14 mouse cellular contexts compared by ENCODE assay signal in the genomic region with DNA sequence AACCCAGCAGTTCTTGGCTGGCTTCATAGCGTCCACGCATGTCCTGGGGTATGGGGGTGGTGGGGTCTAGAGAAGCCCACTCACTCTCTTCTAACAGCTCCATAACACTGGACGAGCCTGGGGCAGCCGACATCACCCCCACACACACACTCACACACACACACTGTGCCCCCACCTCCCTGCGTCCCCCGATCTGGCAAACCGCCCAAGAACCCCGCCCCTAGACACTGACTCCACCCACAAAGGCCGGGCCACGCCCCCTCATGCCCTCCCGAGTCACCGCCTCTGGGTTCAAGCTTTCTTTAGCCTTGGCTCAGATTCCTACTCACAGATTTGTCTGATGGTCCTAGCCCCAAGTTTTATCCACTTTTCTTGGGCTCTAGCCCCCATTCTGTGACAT. TPM values are rescaled to one million over a fixed set of nuclear protein-coding genes. Genes with fewer than 3 reads are reported as not detected.
A peak's percentile ranks its signal among the peaks of the same experiment; 100 is the strongest.
DNase-seq lines count a peak whose midpoint lies in the region; ATAC-seq and TF ChIP-seq lines count a peak whose summit lies in the region.
"Had no signal": no experiment of that assay in that cellular context is flagged by ENCODE, and none has a peak within 500 bp of the region (broad histone marks: within the 10 kb centered on the region; RNA-seq: fewer than 3 reads in every experiment).

No protein-coding gene starts in this region.

- TF ChIP-seq CTCF in kidney, adult 2 months (conservative IDR thresholded peaks at IDR 0.05; ENCODE audit: insufficient read depth, insufficient read length, low read depth, low read length): no peak
- no peak for TF ChIP-seq CTCF in E14TG2a.4 (conservative IDR thresholded peaks at IDR 0.05; ENCODE audit: low read length)

- DNase-seq in heart, embryonic 10.5 days (ENCODE audit: low spot score): no peak
- no peak for DNase-seq in heart, adult 8-10 months (ENCODE audit: low spot score)
- peak; percentile 73 to 77 for DNase-seq in kidney, postnatal 4 days
- no peak for DNase-seq in kidney, adult 2 months
- DNase-seq in adrenal gland, postnatal 36 days: peak; percentile 51 to 56
- no peak for DNase-seq in frontal cortex, postnatal 10 days (ENCODE audit: low spot score in 2 of 2)
- DNase-seq: B cell, adult 2 months; forebrain, postnatal 0 days; gastrocnemius, postnatal 36 days; heart, postnatal 10 days; thymus, postnatal 14 days had no signal

- no peak for ATAC-seq in hindbrain, embryonic 13.5 days (ENCODE audit: low FRiP score)
- ATAC-seq: forebrain, postnatal 0 days had no signal

- peak overlapping the region; percentile 13; the same call in 1 of the 2 replicates for H3K4me3 ChIP-seq in heart, embryonic 10.5 days
- no peak overlapping the region for H3K4me3 ChIP-seq in kidney, adult 2 months (ENCODE audit: insufficient read depth, low read depth, low read length)
- H3K4me3 ChIP-seq in E14TG2a.4 (replicated peaks; ENCODE audit: low read length): peak overlapping the region; percentile 66
- no peak overlapping the region for H3K4me3 ChIP-seq in hindbrain, embryonic 13.5 days

- H3K9me3 ChIP-seq in heart, embryonic 10.5 days: no peaks in the 10 kb centered on the region
- H3K9me3 ChIP-seq in E14TG2a.4 (ENCODE audit: low read length): no peaks in the 10 kb centered on the region
- H3K9me3 ChIP-seq in hindbrain, embryonic 13.5 days: no peaks in the 10 kb centered on the region

- peaks cover 63% of the 10 kb centered on the region for H3K36me3 ChIP-seq in heart, embryonic 10.5 days
- peaks cover 2% of the 10 kb centered on the region; the same call in 1 of the 2 replicates for H3K36me3 ChIP-seq in kidney, adult 2 months (ENCODE audit: control insufficient read depth, insufficient read depth, low read length)
- peaks cover 58% of the 10 kb centered on the region for H3K36me3 ChIP-seq in E14TG2a.4 (ENCODE audit: insufficient read depth, low read length)
- peaks cover 64% of the 10 kb centered on the region for H3K36me3 ChIP-seq in hindbrain, embryonic 13.5 days

- TF ChIP-seq POLR2A in kidney, adult 2 months (IDR thresholded peaks at IDR 0.05; ENCODE audit: low read depth, low read length): no peak

- no peaks in the 10 kb centered on the region for H3K27me3 ChIP-seq in heart, embryonic 10.5 days (ENCODE audit: insufficient read depth, poor library complexity, severe bottlenecking)
- H3K27me3 ChIP-seq in kidney, adult 2 months (replicated peaks; ENCODE audit: control insufficient read depth, insufficient read depth, low read length): no peaks in the 10 kb centered on the region
- no peaks in the 10 kb centered on the region for H3K27me3 ChIP-seq in E14TG2a.4 (ENCODE audit: insufficient read depth, low read length)
- no peaks in the 10 kb centered on the region for H3K27me3 ChIP-seq in hindbrain, embryonic 13.5 days

- peaks cover 16% of the 10 kb centered on the region for H3K4me1 ChIP-seq in heart, embryonic 10.5 days
- H3K4me1 ChIP-seq in kidney, adult 2 months (ENCODE audit: control insufficient read depth, insufficient read depth, low read length): no peaks in the 10 kb centered on the region
- peaks cover 24% of the 10 kb centered on the region for H3K4me1 ChIP-seq in E14TG2a.4 (replicated peaks; ENCODE audit: low read depth, low read length)
- peaks cover 5% of the 10 kb centered on the region; the same call in 1 of the 2 replicates for H3K4me1 ChIP-seq in hindbrain, embryonic 13.5 days (replicated peaks)

- 35% methylated on average over 12 of the region's 12 CpGs for WGBS in heart, embryonic 10.5 days
- WGBS in kidney, adult 2 months: 56% methylated on average over 12 of the region's 12 CpGs
- WGBS in hindbrain, embryonic 13.5 days: 44% methylated on average over 12 of the region's 12 CpGs

- H3K27ac ChIP-seq in heart, embryonic 10.5 days: no peak overlapping the region
- H3K27ac ChIP-seq in kidney, adult 2 months (ENCODE audit: insufficient read depth, low read depth, low read length): no peak overlapping the region
- no peak overlapping the region for H3K27ac ChIP-seq in hindbrain, embryonic 13.5 days

- H3K9ac ChIP-seq in hindbrain, embryonic 13.5 days: no peak overlapping the region
- H3K9ac ChIP-seq: forebrain, postnatal 0 days had no signal

- no peak overlapping the region for H3K4me2 ChIP-seq in hindbrain, embryonic 13.5 days

RNA-seq across cellular contexts. Expression of gene Crocc, which starts 19.2 kb away (rescaled TPM):
- 4.7 and 6.4 TPM in 2 replicates for polyA plus RNA-seq in heart, embryonic 10.5 days (2016; fragmentation: Nextera tagmentation; extraction: Ambion mirVana)
- total RNA-seq in heart, adult 8-10 months (2022): 1 to 10 TPM; 3.5 to 6.8 (median 5.3) TPM
- polyA plus RNA-seq in kidney, adult 2 months (2012; rRNA removed): 34.7 and 41.8 TPM in 2 replicates
- 1 to 10 TPM; 5.5 to 5.8 TPM for total RNA-seq in adrenal gland, postnatal 36 days (2021)
- polyA plus RNA-seq in hindbrain, embryonic 13.5 days (2015; fragmentation: Nextera tagmentation; extraction: Ambion mirVana): 6.0 and 6.2 TPM in 2 replicates

RNA-seq across cellular contexts. Expression of gene Mfap2, which starts 30.9 kb away (rescaled TPM):
- 159 and 233 TPM in 2 replicates for polyA plus RNA-seq in heart, embryonic 10.5 days (2016; fragmentation: Nextera tagmentation; extraction: Ambion mirVana)
- 1 to 10 TPM; 1.7 to 2.8 (median 2.2) TPM for total RNA-seq in heart, adult 8-10 months (2022)
- 14.9 and 18.0 TPM in 2 replicates for polyA plus RNA-seq in kidney, adult 2 months (2012; rRNA removed)
- 10 to 100 TPM in 1 of 2 experiments, 1 to 10 TPM in 1; 8.4 to 10.5 TPM for total RNA-seq in adrenal gland, postnatal 36 days (2021)
- 198 and 227 TPM in 2 replicates for polyA plus RNA-seq in hindbrain, embryonic 13.5 days (2015; fragmentation: Nextera tagmentation; extraction: Ambion mirVana)
- total RNA-seq: megakaryocyte, adult 5-6 weeks had no signal

RNA-seq across cellular contexts. Expression of gene Necap2, which starts 37.0 kb away (rescaled TPM):
- polyA plus RNA-seq in heart, embryonic 10.5 days (2016; fragmentation: Nextera tagmentation; extraction: Ambion mirVana): 41.9 and 53.4 TPM in 2 replicates
- 10 to 100 TPM; 14.7 to 18.2 (median 15.9) TPM for total RNA-seq in heart, adult 8-10 months (2022)
- polyA plus RNA-seq in kidney, adult 2 months (2012; rRNA removed): 60.3 and 64.9 TPM in 2 replicates
- total RNA-seq in adrenal gland, postnatal 36 days (2021): 10 to 100 TPM; 61.4 to 61.9 TPM
- 52.6 and 57.3 TPM in 2 replicates for polyA plus RNA-seq in hindbrain, embryonic 13.5 days (2015; fragmentation: Nextera tagmentation; extraction: Ambion mirVana)

RNA-seq across cellular contexts. Expression of gene Spata21, which starts 47.0 kb away (rescaled TPM):
- 0.05 TPM in 1 of 2 replicates, not detected in the other for polyA plus RNA-seq in heart, embryonic 10.5 days (2016; fragmentation: Nextera tagmentation; extraction: Ambion mirVana)
- not detected for total RNA-seq in heart, adult 8-10 months (2022)
- 0.03 and 0.26 TPM in 2 replicates for polyA plus RNA-seq in kidney, adult 2 months (2012; rRNA removed)
- not detected for total RNA-seq in adrenal gland, postnatal 36 days (2021)
- 0.17 and 0.40 TPM in 2 replicates for polyA plus RNA-seq in hindbrain, embryonic 13.5 days (2015; fragmentation: Nextera tagmentation; extraction: Ambion mirVana)
- total RNA-seq: gastrocnemius, postnatal 36 days; heart, postnatal 10 days; megakaryocyte, adult 5-6 weeks had no signal

RNA-seq across cellular contexts. Expression of gene Atp13a2, which starts 54.4 kb away (rescaled TPM):
- polyA plus RNA-seq in heart, embryonic 10.5 days (2016; fragmentation: Nextera tagmentation; extraction: Ambion mirVana): 34.9 and 37.8 TPM in 2 replicates
- 10 to 100 TPM; 12.3 to 17.2 (median 15.6) TPM for total RNA-seq in heart, adult 8-10 months (2022)
- 46.3 and 56.0 TPM in 2 replicates for polyA plus RNA-seq in kidney, adult 2 months (2012; rRNA removed)
- total RNA-seq in adrenal gland, postnatal 36 days (2021): 10 to 100 TPM; 33.3 to 34.2 TPM
- 140 TPM in 2 replicates for polyA plus RNA-seq in hindbrain, embryonic 13.5 days (2015; fragmentation: Nextera tagmentation; extraction: Ambion mirVana)

Comparison
In these comparisons a context has a peak if more than half of its experiments do, and no peak if none do; other contexts are left out.
1. DNase-seq: peak in kidney, postnatal 4 days (2 of 2) and adrenal gland, postnatal 36 days (2 of 2); none in heart, embryonic 10.5 days (single experiment), heart, adult 8-10 months (single experiment), kidney, adult 2 months (single experiment) and frontal cortex, postnatal 10 days (0 of 2).
2. H3K4me3 ChIP-seq: peak in heart, embryonic 10.5 days (single experiment) and E14TG2a.4 (single experiment); none in kidney, adult 2 months (single experiment) and hindbrain, embryonic 13.5 days (single experiment).